In genomic region chr11:94629199-94629883, GRCm38 (mm10) we compare ENCODE assay signal across 8 mouse cellular contexts. TPM values are rescaled to one million over a fixed set of nuclear protein-coding genes. Genes with fewer than 3 reads are reported as not detected.
DNase-seq lines count a peak whose midpoint lies in the region; ATAC-seq and TF ChIP-seq lines count a peak whose summit lies in the region.

Lrrc59 (plus strand) TSS chr11:94629767.

- H3K4me1 ChIP-seq in G1E (ENCODE audit: insufficient read depth, low read depth, low read length), result peaks cover 28% of the 10 kb centered on the region
- H3K4me1 ChIP-seq in forebrain, postnatal 0 days (ENCODE audit: insufficient read depth), result no peaks in the 10 kb centered on the region; the same call in 1 of the 2 replicates
- peaks cover 10% of the 10 kb centered on the region for H3K4me1 ChIP-seq in lung, embryonic 15.5 days

- no peaks in the 10 kb centered on the region for H3K27me3 ChIP-seq in G1E (ENCODE audit: insufficient read depth, low read length)
- H3K27me3 ChIP-seq in forebrain, postnatal 0 days (ENCODE audit: insufficient read depth, low read length), result no peaks in the 10 kb centered on the region
- H3K27me3 ChIP-seq in lung, embryonic 15.5 days, result no peaks in the 10 kb centered on the region

- H3K9me3 ChIP-seq in G1E (replicated peaks), result no peaks in the 10 kb centered on the region
- H3K9me3 ChIP-seq in forebrain, postnatal 0 days (ENCODE audit: low read length), result no peaks in the 10 kb centered on the region
- no peaks in the 10 kb centered on the region for H3K9me3 ChIP-seq in lung, embryonic 15.5 days

- WGBS in forebrain, postnatal 0 days, result 7% methylated on average over 31 of the region's 41 CpGs
- WGBS in lung, embryonic 15.5 days, result 4% methylated on average over 35 of the region's 41 CpGs

- TF ChIP-seq CTCF in G1E (IDR thresholded peaks at IDR 0.05; ENCODE audit: low read depth, low read length), result peak; percentile 95
- peak; percentile 98 for TF ChIP-seq CTCF in forebrain, postnatal 0 days (IDR thresholded peaks at IDR 0.05; ENCODE audit: low read depth)

- peaks cover 38% of the 10 kb centered on the region for H3K36me3 ChIP-seq in G1E (replicated peaks)
- H3K36me3 ChIP-seq in forebrain, postnatal 0 days (ENCODE audit: insufficient read depth), result peaks cover 20% of the 10 kb centered on the region
- H3K36me3 ChIP-seq in lung, embryonic 15.5 days, result peaks cover 23% of the 10 kb centered on the region

- H3K9ac ChIP-seq in forebrain, postnatal 0 days, result peak within 1 kb of the TSS; percentile 78
- peak within 1 kb of the TSS; percentile 94 for H3K9ac ChIP-seq in lung, embryonic 15.5 days

- ATAC-seq in G1E (ENCODE audit: extremely low read depth, insufficient number of reproducible peaks, low FRiP score, poor library complexity, severe bottlenecking), result peak; percentile 94
- ATAC-seq in forebrain, postnatal 0 days, result peak; percentile 99
- ATAC-seq in lung, embryonic 15.5 days (ENCODE audit: borderline replicate concordance, extremely low read depth, low FRiP score, low TSS enrichment), result peak; percentile 94

- peak within 1 kb of the TSS; percentile 73 for H3K27ac ChIP-seq in forebrain, postnatal 0 days (ENCODE audit: low read depth, low read length)
- peak within 1 kb of the TSS; percentile 75 for H3K27ac ChIP-seq in lung, embryonic 15.5 days

- peak within 1 kb of the TSS; percentile 94 for H3K4me3 ChIP-seq in G1E (ENCODE audit: low read depth, low read length)
- peak within 1 kb of the TSS; percentile 85 for H3K4me3 ChIP-seq in forebrain, postnatal 0 days (ENCODE audit: low read depth, low read length)
- peak within 1 kb of the TSS; percentile 100 for H3K4me3 ChIP-seq in lung, embryonic 15.5 days

- peak; percentile 88 for DNase-seq in G1E (ENCODE audit: low spot score)
- peak; percentile 92 to 96 for DNase-seq in cerebellum, adult 18-20 months
- DNase-seq in forebrain, postnatal 0 days, result peak; percentile 94
- peak; percentile 98 for DNase-seq in heart, postnatal 4 days
- DNase-seq in layer of hippocampus, adult 8-10 months (ENCODE audit: low spot score in 2 of 2), result peak; percentile 86 to 95
- peak; percentile 90 for DNase-seq in ovary, adult 18-20 months (ENCODE audit: low spot score)
- DNase-seq in thymus, postnatal 0 days (ENCODE audit: low spot score), result peak; percentile 92

- peak within 1 kb of the TSS; percentile 77 for H3K4me2 ChIP-seq in forebrain, postnatal 0 days (ENCODE audit: low read depth)
- peak within 1 kb of the TSS; percentile 78 for H3K4me2 ChIP-seq in lung, embryonic 15.5 days

RNA-seq across cellular contexts. Expression of gene Lrrc59, which starts in this region (rescaled TPM):
- total RNA-seq in G1E (2014; fragmentation: Nextera tagmentation) (107 and 120 TPM in 2 replicates), G1E (2017) (106 and 117 TPM in 2 replicates)
- 146 and 181 TPM in 2 replicates for polyA plus RNA-seq in G1E (2012)
- 116 and 127 TPM in 2 replicates for total RNA-seq in forebrain, postnatal 0 days (2014; rRNA removed)
- 144 and 145 TPM in 2 replicates for polyA plus RNA-seq in forebrain, postnatal 0 days (2015; fragmentation: Nextera tagmentation; extraction: Ambion mirVana)
- total RNA-seq in heart, postnatal 4 days (2021), result 10 to 100 TPM; 85.0 to 91.8 TPM
- 10 to 100 TPM; 74.1 to 83.9 (median 79.3) TPM for total RNA-seq in layer of hippocampus, adult 8-10 months (2022)
- polyA plus RNA-seq in lung, embryonic 15.5 days (2015; fragmentation: Nextera tagmentation; extraction: Ambion mirVana), result 198 and 205 TPM in 2 replicates
- 114 and 118 TPM in 2 replicates for polyA plus RNA-seq in thymus, postnatal 0 days (2015; fragmentation: Nextera tagmentation; extraction: Ambion mirVana)

Comparison
In these comparisons a context has a peak if more than half of its experiments do, and no peak if none do; other contexts are left out.
1. Peak in every context shown above with its lines: DNase-seq, ATAC-seq, H3K4me3 ChIP-seq and H3K27ac ChIP-seq.